Mouse (Mus musculus) CH12.LX (cell line): ENCODE measurements around the gene Sox11. TPM values are rescaled to one million over a fixed set of nuclear protein-coding genes. Genes with fewer than 3 reads are reported as not detected.

Source experiments
- DNase-seq: peaks from one replicate; pipeline ENCODE4 v3.0.0-alpha.2; 2013; ENCODE audit errors: extremely low read depth
- H3K27ac ChIP-seq: 2 replicates; pipeline ENCODE4 v1.5.1; 2012; ENCODE audit warnings: low read depth, mild to moderate bottlenecking, control low read depth, moderate library complexity; ENCODE audit not compliant: insufficient read depth
- H3K27me3 ChIP-seq: replicated peaks from 2 replicates; pipeline ENCODE3; 2012; ENCODE audit warnings: inconsistent platforms
- H3K36me3 ChIP-seq, 2 experiments: replicated peaks in 1 of 2; 2 replicates each; pipeline versions ENCODE3 to v1.6.1; 2012; ENCODE audit warnings: inconsistent platforms in 1 of 2, low read length in 1 of 2, mild to moderate bottlenecking in 1 of 2, mixed read lengths in 1 of 2, moderate library complexity in 1 of 2; ENCODE audit not compliant: control insufficient read depth in 1 of 2, insufficient read depth in 1 of 2
- H3K4me1 ChIP-seq, 2 experiments: 2 replicates each; pipeline ENCODE4 v1.6.1; 2012; ENCODE audit warnings: inconsistent platforms in 1 of 2, moderate library complexity in 1 of 2; ENCODE audit not compliant: insufficient read depth in 2 of 2, control insufficient read depth in 1 of 2
- H3K4me2 ChIP-seq: 2 replicates; pipeline ENCODE4 v1.6.1; 2012; ENCODE audit warnings: low read depth, mild to moderate bottlenecking, control low read depth; ENCODE audit not compliant: poor library complexity, insufficient read depth, severe bottlenecking
- H3K4me3 ChIP-seq, 3 experiments: fragments of 150-350 bp in 1 of 3; sonication (generic) in 1 of 3; replicated peaks in 1 of 3; 2 replicates each; pipeline versions ENCODE3 to v1.5.1; 2011 to 2012; ENCODE audit warnings: low read depth in 2 of 3, low read length in 2 of 3, mild to moderate bottlenecking in 2 of 3, moderate library complexity in 2 of 3, control low read depth in 1 of 3, improper control_type of control experiment in 1 of 3, inconsistent platforms in 1 of 3, mixed read lengths in 1 of 3; ENCODE audit not compliant: poor library complexity in 1 of 3
- H3K79me2 ChIP-seq: replicated peaks from 2 replicates; pipeline ENCODE4 v1.6.1; 2012; ENCODE audit warnings: mild to moderate bottlenecking, moderate library complexity; ENCODE audit not compliant: control insufficient read depth, poor library complexity, insufficient read depth, severe bottlenecking; ENCODE audit errors: extremely low read depth
- H3K9ac ChIP-seq: 2 replicates; pipeline ENCODE4 v1.6.1; 2012; ENCODE audit warnings: low read depth, mild to moderate bottlenecking, control low read depth, moderate library complexity; ENCODE audit not compliant: insufficient read depth
- H3K9me3 ChIP-seq: replicated peaks from 2 replicates; pipeline ENCODE3; 2012; ENCODE audit warnings: low read length, inconsistent platforms, mixed read lengths
- BHLHE40 ChIP-seq: IDR thresholded peaks from 2 replicates; pipeline ENCODE4 v1.6.1; 2011; ENCODE audit warnings: mild to moderate bottlenecking, low read depth, low read length, improper control_type of control experiment
- CHD1 ChIP-seq: IDR thresholded peaks from 2 replicates; pipeline ENCODE4 v1.6.1; 2012; ENCODE audit warnings: low read depth, low read length, improper control_type of control experiment, inconsistent platforms
- CHD2 ChIP-seq: IDR thresholded peaks from 2 replicates; pipeline ENCODE4 v1.6.1; 2011; ENCODE audit warnings: low read length, improper control_type of control experiment
- E2F4 ChIP-seq: IDR thresholded peaks from 2 replicates; pipeline ENCODE4 v1.6.1; 2011; ENCODE audit warnings: low read depth, low read length, improper control_type of control experiment; ENCODE audit not compliant: insufficient replicate concordance
- ELF1 ChIP-seq: IDR thresholded peaks from 2 replicates; pipeline ENCODE4 v1.6.1; 2014; ENCODE audit warnings: low read depth, mild to moderate bottlenecking, inconsistent platforms, low read length, improper control_type of control experiment
- EP300 ChIP-seq: IDR thresholded peaks from 2 replicates; pipeline ENCODE4 v1.6.1; 2011; ENCODE audit warnings: low read length, improper control_type of control experiment
- GABPA ChIP-seq: IDR thresholded peaks from 2 replicates; pipeline ENCODE4 v1.6.1; 2012; ENCODE audit warnings: low read depth, low read length, improper control_type of control experiment, inconsistent platforms; ENCODE audit not compliant: insufficient replicate concordance
- HCFC1 ChIP-seq: IDR thresholded peaks from 2 replicates; pipeline ENCODE4 v1.6.1; 2012; ENCODE audit warnings: low read depth, mild to moderate bottlenecking, inconsistent platforms, low read length, improper control_type of control experiment
- IRF4 ChIP-seq: IDR thresholded peaks from 2 replicates; pipeline ENCODE4 v1.6.1; 2014; ENCODE audit warnings: low read depth, mild to moderate bottlenecking, inconsistent platforms, low read length, improper control_type of control experiment
- KAT2A ChIP-seq: IDR thresholded peaks from 2 replicates; pipeline ENCODE4 v1.6.1; 2012; ENCODE audit warnings: low read length, improper control_type of control experiment, inconsistent platforms; ENCODE audit not compliant: insufficient replicate concordance
- MAZ ChIP-seq: IDR thresholded peaks from 2 replicates; pipeline ENCODE4 v1.6.1; 2012; ENCODE audit warnings: low read depth, mild to moderate bottlenecking, inconsistent platforms, low read length, improper control_type of control experiment, moderate library complexity
- MEF2A ChIP-seq: IDR thresholded peaks from 2 replicates; pipeline ENCODE4 v1.6.1; 2014; ENCODE audit warnings: low read depth, mild to moderate bottlenecking, inconsistent platforms, low read length, improper control_type of control experiment, borderline replicate concordance
- MXI1 ChIP-seq: IDR thresholded peaks from 2 replicates; pipeline ENCODE4 v1.6.1; 2011; ENCODE audit warnings: mild to moderate bottlenecking, low read depth, low read length, improper control_type of control experiment
- NELFE ChIP-seq: IDR thresholded peaks from 2 replicates; pipeline ENCODE4 v1.6.1; 2011; ENCODE audit warnings: low read depth, low read length, improper control_type of control experiment
- NRF1 ChIP-seq: IDR thresholded peaks from 2 replicates; pipeline ENCODE4 v1.6.1; 2014; ENCODE audit warnings: low read depth, mild to moderate bottlenecking, inconsistent platforms, low read length, improper control_type of control experiment, moderate library complexity
- PAX5 ChIP-seq: IDR thresholded peaks from 2 replicates; pipeline ENCODE4 v1.6.1; 2012; ENCODE audit warnings: low read length, inconsistent platforms, mixed read lengths
- POLR2AphosphoS2 ChIP-seq: IDR thresholded peaks from 2 replicates; pipeline ENCODE4 v1.6.1; 2011; ENCODE audit warnings: low read depth, low read length, improper control_type of control experiment
- RAD21 ChIP-seq: IDR thresholded peaks from 2 replicates; pipeline ENCODE4 v1.6.1; 2011; ENCODE audit warnings: low read depth, mild to moderate bottlenecking, low read length, improper control_type of control experiment, moderate library complexity
- RCOR1 ChIP-seq: conservative IDR thresholded peaks from 2 replicates; pipeline ENCODE4 v1.6.1; 2012; ENCODE audit warnings: low read depth, mild to moderate bottlenecking, inconsistent platforms, low read length, improper control_type of control experiment
- SMC3 ChIP-seq: IDR thresholded peaks from 2 replicates; pipeline ENCODE4 v1.6.1; 2011; ENCODE audit warnings: low read depth, low read length, improper control_type of control experiment
- TCF12 ChIP-seq: IDR thresholded peaks from 2 replicates; pipeline ENCODE4 v1.6.1; 2014; ENCODE audit warnings: low read depth, mild to moderate bottlenecking, inconsistent platforms, low read length, improper control_type of control experiment
- USF2 ChIP-seq: conservative IDR thresholded peaks from 2 replicates; pipeline ENCODE4 v1.6.1; 2011; ENCODE audit warnings: low read depth, low read length, improper control_type of control experiment
- ZC3H11A ChIP-seq: IDR thresholded peaks from 2 replicates; pipeline ENCODE4 v1.6.1; 2012; ENCODE audit warnings: low read depth, mild to moderate bottlenecking, inconsistent platforms, low read length, improper control_type of control experiment
- ZKSCAN1 ChIP-seq: IDR thresholded peaks from 2 replicates; pipeline ENCODE4 v1.6.1; 2012; ENCODE audit warnings: low read depth, inconsistent platforms, low read length, improper control_type of control experiment, borderline replicate concordance
- ZNF384 ChIP-seq: IDR thresholded peaks from 2 replicates; pipeline ENCODE4 v1.6.1; 2012; ENCODE audit warnings: low read depth, low read length, improper control_type of control experiment, inconsistent platforms
- dilution Hi-C: fragments of 300-500 bp; cut with MboI; formaldehyde crosslinking; loops from 2 replicates; pipeline ENCODE4 v1.14.3; 2020; ENCODE audit warnings: low sequenced_read_pairs; ENCODE audit not compliant: extremely low pct_unique_long_range_greater_than_20kb, extremely low pct_ligation_motif_present
- in situ Hi-C: fragments of 300-500 bp; cut with MboI; formaldehyde crosslinking; loops from 3 replicates; pipeline ENCODE4 v1.14.3; 2019; ENCODE audit warnings: low sequenced_read_pairs, low pct_ligation_motif_present, low pct_unique_long_range_greater_than_20kb, mixed read lengths
- polyA plus RNA-seq: library from polyadenylated mRNA; unstranded; fragments of >175 nt; gene quantifications from 2 replicates; pipeline ENCODE4 v1.2.1, GENCODE M21; 2012; ENCODE audit warnings: low read depth; ENCODE audit not compliant: insufficient read length
- total RNA-seq, 2 experiments: library from RNA; depleted of rRNA; stranded (reverse); fragments of 300-350 nt in 1 of 2; fragments of >200 nt in 1 of 2; gene quantifications; 2 replicates each; pipeline ENCODE4 v1.2.3; 2012 to 2014

The Sox11 gene
- total and polyA plus RNA-seq, 3 experiments: not detected

GRCm38 (mm10) chr12:27323423-27323822 is 19.0 kb downstream of the Sox11 start:
- in situ Hi-C loops (no loop called here), dilution Hi-C loops (no loop called here)
- Histone ChIP-seq H3K4me1 (no peaks in the 10 kb centered on the region), H3K9me3 (peaks cover 73% of the 10 kb centered on the region), H3K36me3 (no peaks in the 10 kb centered on the region), H3K79me2 (no peaks in the 10 kb centered on the region), H3K27me3 (no peaks in the 10 kb centered on the region), H3K9ac (no peak overlapping the region), H3K27ac (no peak overlapping the region), H3K4me3 (no peak overlapping the region), H3K4me2 (no peak overlapping the region)
- TF ChIP-seq NELFE: no peak
- no peak for TF ChIP-seq CHD1
- no peak for TF ChIP-seq MXI1
- TF ChIP-seq POLR2AphosphoS2: no peak
- TF ChIP-seq IRF4: no peak
- TF ChIP-seq GABPA: no peak
- TF ChIP-seq SMC3: no peak
- no peak for TF ChIP-seq MAZ
- TF ChIP-seq ZC3H11A: no peak
- no peak for TF ChIP-seq E2F4
- no peak for TF ChIP-seq ZKSCAN1
- TF ChIP-seq MEF2A: no peak
- TF ChIP-seq ZNF384: no peak
- TF ChIP-seq NRF1: no peak
- no peak for DNase-seq

DNA sequence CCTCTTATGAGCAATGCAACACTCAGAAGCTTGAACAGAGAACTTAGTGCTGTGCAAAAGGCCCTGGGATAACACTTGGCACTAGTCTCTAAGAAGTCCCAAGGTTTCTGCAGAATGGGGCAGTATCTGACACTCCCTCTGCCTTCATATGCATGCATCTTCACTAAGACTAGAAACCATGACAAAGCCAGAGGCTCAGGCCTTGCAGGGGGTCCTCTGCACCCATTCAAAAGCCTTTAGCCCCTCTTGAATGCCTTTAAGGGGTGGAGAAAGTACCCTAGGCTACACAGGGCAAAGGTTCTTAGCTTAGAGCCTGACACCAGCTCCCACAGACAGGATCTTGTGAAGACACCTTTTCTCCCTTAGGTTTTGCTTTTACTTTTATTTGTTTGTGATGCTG is 21.7 kb downstream of the Sox11 start:
- no peaks in the 10 kb centered on the region for H3K79me2 ChIP-seq
- no peaks in the 10 kb centered on the region for H3K4me1 ChIP-seq
- no peak overlapping the region for H3K4me3 ChIP-seq
- H3K9me3 ChIP-seq: peaks cover 76% of the 10 kb centered on the region
- H3K27ac ChIP-seq: no peak overlapping the region
- H3K9ac ChIP-seq: no peak overlapping the region
- dilution Hi-C loops (no loop called here), in situ Hi-C loops (no loop called here)
- no peak overlapping the region for H3K4me2 ChIP-seq
- no peak for DNase-seq
- H3K27me3 ChIP-seq: no peaks in the 10 kb centered on the region
- TF ChIP-seq TCF12 (no peak), HCFC1 (no peak), NRF1 (no peak), CHD1 (no peak), ELF1 (no peak), CHD2 (no peak), GABPA (no peak), EP300 (no peak), BHLHE40 (no peak), SMC3 (no peak), ZKSCAN1 (no peak), MXI1 (no peak), USF2 (no peak), RAD21 (no peak), MAZ (no peak), PAX5 (no peak), KAT2A (no peak), RCOR1 (no peak)
- no peaks in the 10 kb centered on the region for H3K36me3 ChIP-seq
